Mouse (Mus musculus) forebrain, embryonic 13.5 days (tissue): Measurements from ENCODE around the gene Dusp5. TPM values are rescaled to one million over a fixed set of nuclear protein-coding genes. Genes with fewer than 3 reads are reported as not detected.

Source experiments
- ATAC-seq: fragments of 200-750 bp; cut with Nextera tagmentation; 2 replicates; pipeline ENCODE4 v1.8.0; 2017
- H3K27ac ChIP-seq: fragments of 300-500 bp; sonication (generic); 2 replicates; pipeline ENCODE4 v1.5.1; 2015; ENCODE audit warnings: inconsistent platforms, mild to moderate bottlenecking, moderate library complexity
- H3K27me3 ChIP-seq: fragments of 300-500 bp; sonication (generic); 2 replicates; pipeline ENCODE4 v1.6.1; 2015; ENCODE audit warnings: mild to moderate bottlenecking, inconsistent platforms
- H3K36me3 ChIP-seq: fragments of 300-500 bp; sonication (generic); 2 replicates; pipeline ENCODE4 v1.6.1; 2015; ENCODE audit warnings: mild to moderate bottlenecking, inconsistent platforms; ENCODE audit not compliant: poor library complexity, severe bottlenecking
- H3K4me1 ChIP-seq: fragments of 300-500 bp; sonication (generic); 2 replicates; pipeline ENCODE4 v1.6.1; 2015; ENCODE audit warnings: inconsistent platforms
- H3K4me2 ChIP-seq: fragments of 300-500 bp; sonication (generic); 2 replicates; pipeline ENCODE4 v1.6.1; 2015; ENCODE audit warnings: inconsistent platforms, mild to moderate bottlenecking, moderate library complexity
- H3K4me3 ChIP-seq: fragments of 300-500 bp; sonication (generic); 2 replicates; pipeline ENCODE4 v1.5.1; 2015; ENCODE audit warnings: mild to moderate bottlenecking, inconsistent platforms
- H3K9ac ChIP-seq: fragments of 300-500 bp; sonication (generic); 2 replicates; pipeline ENCODE4 v1.6.1; 2015; ENCODE audit warnings: mild to moderate bottlenecking, inconsistent platforms
- H3K9me3 ChIP-seq: fragments of 300-500 bp; sonication (generic); replicated peaks from 2 replicates; pipeline ENCODE4 v1.6.1; 2016; ENCODE audit warnings: inconsistent platforms
- WGBS: fragments of 180-500 bp; shearing (Covaris S2); methylation state at CpG from one replicate; pipeline ENCODE4 v1.1.7; 2015; 5-methylcytosine and 5-hydroxymethylcytosine counted together
- polyA plus RNA-seq: library from polyadenylated mRNA; unstranded; fragments of >200 nt; fragmentation: Nextera tagmentation; extraction: Ambion mirVana; gene quantifications from 2 replicates; pipeline ENCODE4 v1.2.1, GENCODE M21; 2015

Gene Dusp5
- polyA plus RNA-seq, 1 experiment from 2014 or later = 1.5 TPM

- peaks cover 11% of the 10 kb centered on the region for H3K4me1 ChIP-seq
Observed at GRCm38 (mm10) chr19:53521137-53521795, 7.6 kb upstream of the Dusp5 start.

DNA sequence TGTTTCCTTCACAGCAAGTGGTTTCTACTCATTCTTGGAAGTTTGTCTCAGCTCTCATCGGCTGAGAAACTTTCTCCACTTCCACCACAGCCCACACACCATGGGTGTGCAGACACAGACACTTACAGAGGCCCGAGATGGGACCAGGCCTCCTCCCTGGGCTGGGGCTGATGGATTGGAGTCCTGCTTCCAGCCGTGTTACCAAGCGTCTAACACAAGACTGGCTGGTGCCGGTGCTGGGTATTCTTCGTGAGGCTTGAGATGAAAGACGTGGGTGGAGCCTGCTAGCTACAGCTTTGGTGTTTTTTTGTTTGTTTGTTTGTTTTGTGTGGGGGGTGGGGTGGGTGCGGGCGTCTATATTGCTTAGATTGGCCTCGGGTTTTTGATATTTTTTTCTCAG is 1.4 kb upstream of the Dusp5 start:
- Histone ChIP-seq H3K9me3 (no peaks in the 10 kb centered on the region), H3K27me3 (peaks cover 31% of the 10 kb centered on the region), H3K36me3 (no peaks in the 10 kb centered on the region), H3K27ac (no peak overlapping the region), H3K4me1 (peaks cover 21% of the 10 kb centered on the region), H3K4me3 (no peak overlapping the region), H3K9ac (no peak overlapping the region), H3K4me2 (no peak overlapping the region)
- no peak for ATAC-seq
- WGBS = 20% methylated on average over 10 of the region's 10 CpGs

More at GRCm38 (mm10) chr19:53521137-53521795, 7.6 kb upstream of the Dusp5 start:
- no peaks in the 10 kb centered on the region for H3K27me3 ChIP-seq
- WGBS = 55% methylated on average over 11 of the region's 11 CpGs
- H3K9me3 ChIP-seq = no peaks in the 10 kb centered on the region
- H3K4me2 ChIP-seq = no peak overlapping the region
- no peak overlapping the region for H3K27ac ChIP-seq
- ATAC-seq = no peak
- H3K9ac ChIP-seq = no peak overlapping the region
- H3K4me3 ChIP-seq = no peak overlapping the region
- no peaks in the 10 kb centered on the region for H3K36me3 ChIP-seq

GRCm38 (mm10) chr19:53528131-53528621 is 733 bp upstream of the Dusp5 start:
- H3K4me3 ChIP-seq = peak overlapping the region; percentile 64
- 1% methylated on average over 13 of the region's 13 CpGs for WGBS
- H3K9me3 ChIP-seq = no peaks in the 10 kb centered on the region
- no peak overlapping the region for H3K27ac ChIP-seq
- H3K27me3 ChIP-seq = peaks cover 32% of the 10 kb centered on the region
- peak overlapping the region; percentile 83 for H3K4me2 ChIP-seq
- peak; percentile 32 for ATAC-seq
- no peaks in the 10 kb centered on the region for H3K36me3 ChIP-seq
- H3K4me1 ChIP-seq = peaks cover 21% of the 10 kb centered on the region
- H3K9ac ChIP-seq = peak overlapping the region; percentile 74

GRCm38 (mm10) chr19:53529455-53529704 is 471 bp downstream of the Dusp5 start:
- Histone ChIP-seq H3K9ac (peak overlapping the region; percentile 64), H3K27me3 (peaks cover 32% of the 10 kb centered on the region), H3K36me3 (no peaks in the 10 kb centered on the region), H3K4me2 (peak overlapping the region; percentile 83), H3K27ac (no peak overlapping the region), H3K9me3 (no peaks in the 10 kb centered on the region), H3K4me1 (peaks cover 21% of the 10 kb centered on the region), H3K4me3 (peak overlapping the region; percentile 64)
- no peak for ATAC-seq
- under 1% methylated on average over 32 of the region's 36 CpGs for WGBS

GRCm38 (mm10) chr19:53529705-53530562 is 1.0 kb downstream of the Dusp5 start:
- Histone ChIP-seq H3K9ac (peak overlapping the region; percentile 64), H3K4me1 (peaks cover 21% of the 10 kb centered on the region), H3K4me3 (peak overlapping the region; percentile 64), H3K9me3 (no peaks in the 10 kb centered on the region), H3K4me2 (peak overlapping the region; percentile 83), H3K27ac (no peak overlapping the region), H3K27me3 (peaks cover 32% of the 10 kb centered on the region), H3K36me3 (no peaks in the 10 kb centered on the region)
- 3% methylated on average over 31 of the region's 31 CpGs for WGBS
- no peak; the same call in none of the 2 replicates for ATAC-seq

DNA sequence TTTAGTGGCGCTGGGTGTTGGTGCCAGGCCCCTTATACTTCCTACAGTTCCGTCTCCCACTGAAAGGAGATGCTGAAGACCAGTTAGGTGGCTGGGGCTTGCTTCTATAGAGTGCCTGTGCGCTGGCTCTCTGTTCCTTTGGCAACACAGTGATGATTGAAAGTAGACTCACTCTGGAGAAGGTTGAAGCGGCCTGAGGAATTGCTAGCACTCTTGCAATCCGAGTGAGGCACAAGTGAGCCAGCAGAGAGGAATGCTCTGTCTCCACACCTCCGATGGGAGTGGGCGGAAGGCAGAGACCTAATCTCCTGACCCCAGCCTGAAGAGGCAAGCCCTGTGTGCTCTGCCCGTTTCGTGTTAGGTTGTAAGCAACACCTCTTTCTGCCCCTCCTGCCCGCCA is 2.5 kb downstream of the Dusp5 start:
- Histone ChIP-seq H3K27ac (no peak overlapping the region), H3K9me3 (no peaks in the 10 kb centered on the region), H3K27me3 (peaks cover 32% of the 10 kb centered on the region), H3K4me2 (no peak overlapping the region), H3K4me1 (peaks cover 21% of the 10 kb centered on the region), H3K4me3 (no peak overlapping the region), H3K36me3 (no peaks in the 10 kb centered on the region), H3K9ac (no peak overlapping the region)
- WGBS = 43% methylated on average over 10 of the region's 10 CpGs
- no peak for ATAC-seq

DNA sequence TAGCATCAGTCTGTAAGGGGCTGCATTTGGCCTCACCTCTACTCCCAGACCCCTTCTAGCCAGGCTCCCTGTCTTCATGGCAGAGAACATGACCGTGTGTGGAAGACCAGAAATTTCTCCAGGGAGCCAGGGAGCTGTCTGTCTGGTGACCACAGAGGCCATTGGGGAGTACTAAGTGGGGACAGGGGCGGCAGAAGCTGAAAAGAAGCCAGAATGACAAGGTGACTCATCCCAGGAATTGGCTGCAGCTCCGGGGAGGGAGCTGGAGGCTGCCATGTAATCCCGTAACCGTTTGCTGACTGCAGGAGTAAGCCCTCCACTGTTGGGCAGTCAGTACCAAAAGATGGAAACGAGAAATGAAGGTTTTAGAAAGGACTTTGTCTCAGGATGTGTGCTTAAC is 3.1 kb downstream of the Dusp5 start:
- no peak overlapping the region for H3K4me3 ChIP-seq
- no peak overlapping the region for H3K9ac ChIP-seq
- H3K27ac ChIP-seq = no peak overlapping the region
- WGBS = 45% methylated on average over 6 of the region's 6 CpGs
- H3K9me3 ChIP-seq = no peaks in the 10 kb centered on the region
- H3K4me1 ChIP-seq = peaks cover 21% of the 10 kb centered on the region
- H3K36me3 ChIP-seq = no peaks in the 10 kb centered on the region
- no peak overlapping the region for H3K4me2 ChIP-seq
- ATAC-seq = no peak
- peaks cover 32% of the 10 kb centered on the region for H3K27me3 ChIP-seq

DNA sequence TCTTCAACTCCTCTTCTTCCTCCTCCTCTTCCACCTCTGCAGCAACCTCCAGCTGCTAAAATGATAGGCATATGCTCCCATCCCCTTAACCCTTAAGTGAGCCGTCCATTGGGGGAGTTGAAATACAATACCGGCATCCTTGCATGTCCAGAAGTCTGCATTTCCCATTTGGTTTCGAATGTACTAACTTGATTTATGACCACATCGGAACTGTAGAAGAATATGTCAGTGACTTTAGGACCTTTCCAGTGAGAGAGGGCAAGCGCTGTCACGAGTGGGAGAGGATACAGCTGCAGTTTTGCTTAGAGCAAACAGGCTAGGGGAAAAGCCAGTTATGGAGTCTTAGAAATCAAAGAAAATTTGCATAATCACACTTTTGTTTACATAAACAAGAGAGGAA is 3.8 kb downstream of the Dusp5 start:
- Histone ChIP-seq H3K36me3 (no peaks in the 10 kb centered on the region), H3K27ac (no peak overlapping the region), H3K27me3 (peaks cover 32% of the 10 kb centered on the region), H3K9me3 (no peaks in the 10 kb centered on the region), H3K4me1 (peaks cover 21% of the 10 kb centered on the region), H3K4me3 (no peak overlapping the region), H3K4me2 (no peak overlapping the region), H3K9ac (no peak overlapping the region)
- ATAC-seq = no peak
- WGBS = 84% methylated on average over 6 of the region's 6 CpGs

- no peak for ATAC-seq
- no peak overlapping the region for H3K4me2 ChIP-seq
- peaks cover 16% of the 10 kb centered on the region for H3K4me1 ChIP-seq
- WGBS = 89% methylated on average over 7 of the region's 7 CpGs
- no peaks in the 10 kb centered on the region for H3K36me3 ChIP-seq
- H3K9me3 ChIP-seq = no peaks in the 10 kb centered on the region
- H3K27me3 ChIP-seq = peaks cover 32% of the 10 kb centered on the region
- H3K4me3 ChIP-seq = no peak overlapping the region
- no peak overlapping the region for H3K9ac ChIP-seq
- no peak overlapping the region for H3K27ac ChIP-seq
Observed at GRCm38 (mm10) chr19:53533236-53533635, 4.3 kb downstream of the Dusp5 start.

DNA sequence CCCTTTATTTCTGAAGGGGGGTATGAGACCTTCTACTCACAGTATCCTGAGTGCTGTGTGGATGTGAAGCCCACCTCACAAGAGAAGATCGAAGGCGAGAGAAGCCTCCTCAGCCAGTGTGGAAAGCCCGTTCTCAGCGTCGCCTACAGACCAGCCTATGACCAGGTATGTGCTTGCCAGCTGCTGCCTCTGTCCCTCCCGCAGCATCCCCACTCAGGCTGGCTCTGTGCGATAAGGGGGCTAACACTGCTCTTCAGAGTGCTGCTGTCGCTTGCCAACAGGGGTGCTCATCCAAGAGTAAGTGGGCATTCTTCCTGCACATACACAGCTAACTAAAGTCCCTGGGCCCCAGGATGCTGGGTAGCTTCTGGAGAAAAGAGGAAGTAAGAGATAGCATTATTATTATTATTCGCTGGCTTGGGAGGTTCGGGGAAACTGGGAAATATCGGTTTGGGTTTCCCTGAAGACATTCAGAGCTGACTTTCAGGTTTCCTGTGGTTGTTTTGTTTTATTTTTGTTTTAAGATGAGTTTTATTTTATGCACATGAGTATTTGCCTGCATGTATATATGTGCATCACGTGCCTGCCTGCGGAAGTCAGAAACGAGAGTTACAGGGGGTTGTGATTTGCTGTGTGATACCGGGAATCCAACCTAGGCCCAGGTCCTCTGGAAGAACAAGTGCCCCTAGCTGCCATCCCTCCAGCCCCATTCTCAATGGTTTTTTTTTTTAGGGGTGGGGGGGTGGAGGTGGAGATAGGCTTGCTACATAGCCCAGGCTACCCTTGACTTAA is 5.1 kb downstream of the Dusp5 start:
- Histone ChIP-seq H3K36me3 (no peaks in the 10 kb centered on the region), H3K4me1 (peaks cover 14% of the 10 kb centered on the region), H3K4me3 (no peak overlapping the region), H3K27me3 (peaks cover 32% of the 10 kb centered on the region), H3K9ac (no peak overlapping the region), H3K9me3 (no peaks in the 10 kb centered on the region), H3K4me2 (no peak overlapping the region), H3K27ac (no peak overlapping the region)
- WGBS = 92% methylated on average over 15 of the region's 15 CpGs
- no peak for ATAC-seq

DNA sequence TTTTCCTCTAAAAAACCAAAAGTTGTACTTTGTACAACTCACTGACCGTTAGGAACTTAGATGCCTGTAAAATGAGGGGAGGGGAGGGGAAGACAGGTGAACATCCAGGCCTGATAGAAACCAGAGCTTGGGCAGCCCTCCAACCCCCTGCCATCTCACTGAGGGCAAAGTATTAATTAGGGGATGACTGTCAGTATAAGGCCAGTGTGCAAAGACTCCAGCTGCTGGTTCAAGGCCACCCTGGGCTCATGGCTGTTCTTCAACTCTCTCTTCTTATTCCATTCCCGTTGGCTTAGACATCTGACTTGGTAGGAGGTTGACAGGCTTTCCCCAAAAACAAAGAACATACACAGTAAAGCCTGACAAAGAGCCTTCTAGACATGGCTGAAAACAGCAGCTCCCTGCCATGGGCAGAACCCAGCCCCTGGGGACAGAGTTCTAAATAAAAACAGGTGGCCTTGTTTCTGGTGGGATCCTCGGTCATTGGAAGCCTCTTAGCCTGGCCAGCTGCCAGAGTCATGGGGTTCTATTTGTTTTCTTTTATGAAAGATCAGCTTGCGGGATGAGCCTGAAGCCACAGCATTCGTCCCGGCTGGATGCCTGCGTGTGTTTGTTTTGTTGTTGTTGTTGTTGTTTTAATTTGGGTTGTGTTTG is 6.0 kb downstream of the Dusp5 start:
- H3K9me3 ChIP-seq = no peaks in the 10 kb centered on the region
- H3K4me3 ChIP-seq = no peak overlapping the region
- 46% methylated on average over 7 of the region's 7 CpGs for WGBS
- no peak for ATAC-seq
- H3K9ac ChIP-seq = no peak overlapping the region
- H3K4me1 ChIP-seq = peaks cover 5% of the 10 kb centered on the region
- H3K36me3 ChIP-seq = no peaks in the 10 kb centered on the region
- peaks cover 25% of the 10 kb centered on the region for H3K27me3 ChIP-seq
- no peak overlapping the region for H3K27ac ChIP-seq
- H3K4me2 ChIP-seq = no peak overlapping the region
